ENCODE assay signal across 16 mouse cellular contexts in the genomic region with DNA sequence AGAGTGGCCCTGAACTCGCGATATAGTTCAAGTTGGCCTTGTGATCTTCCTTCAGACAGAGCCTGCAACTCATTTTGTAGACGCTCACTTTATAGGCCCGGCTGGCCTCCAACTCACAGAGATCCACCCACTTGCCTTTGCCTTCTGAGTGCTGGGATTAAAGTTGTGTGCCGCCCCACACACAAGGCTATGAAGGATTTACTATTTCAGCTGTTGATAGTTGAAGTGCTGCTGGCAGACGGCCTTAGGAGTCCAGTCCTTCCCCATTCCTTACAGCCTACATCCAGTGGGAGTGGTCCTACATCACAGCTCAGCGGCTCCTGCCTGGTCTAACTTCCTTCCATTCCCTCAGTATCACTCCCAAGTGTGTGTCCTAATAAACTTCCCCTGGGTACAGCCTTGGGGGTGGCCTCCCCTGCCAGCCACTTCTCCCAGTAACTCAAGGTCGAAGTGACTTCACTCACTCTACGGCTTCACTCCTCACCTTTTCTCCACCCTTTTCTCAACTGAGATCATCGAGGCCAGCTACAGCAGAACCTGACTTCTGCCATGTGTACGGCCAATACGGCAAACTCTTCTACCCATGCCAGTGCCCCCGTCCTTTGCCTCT. TPM values are rescaled to one million over a fixed set of nuclear protein-coding genes. Genes with fewer than 3 reads are reported as not detected.
DNase-seq lines count a peak whose midpoint lies in the region; ATAC-seq and TF ChIP-seq lines count a peak whose summit lies in the region.
"Had no signal": no experiment of that assay in that cellular context is flagged by ENCODE, and none has a peak within 500 bp of the region (broad histone marks: within the 10 kb centered on the region; RNA-seq: fewer than 3 reads in every experiment).

No protein-coding gene starts in this region.

- no peak overlapping the region for H3K4me2 ChIP-seq in lung, embryonic 14.5 days
- H3K4me2 ChIP-seq: embryonic facial prominence, embryonic 15.5 days; heart, embryonic 15.5 days had no signal

- ATAC-seq in lung, embryonic 14.5 days (ENCODE audit: insufficient read depth): no peak
- ATAC-seq: forebrain, embryonic 14.5 days; midbrain, embryonic 16.5 days had no signal

- H3K27ac ChIP-seq in lung, embryonic 14.5 days (ENCODE audit: low read depth): no peak overlapping the region
- H3K27ac ChIP-seq: embryonic facial prominence, embryonic 15.5 days; heart, embryonic 15.5 days had no signal

- 69% methylated on average over 13 of the region's 13 CpGs for WGBS in lung, embryonic 14.5 days

- H3K4me1 ChIP-seq in lung, embryonic 14.5 days (ENCODE audit: insufficient read depth): no peaks in the 10 kb centered on the region

- no peaks in the 10 kb centered on the region for H3K36me3 ChIP-seq in lung, embryonic 14.5 days (ENCODE audit: insufficient read depth)
- H3K36me3 ChIP-seq: embryonic facial prominence, embryonic 15.5 days; heart, embryonic 15.5 days had no signal

- H3K9ac ChIP-seq in lung, embryonic 14.5 days: no peak overlapping the region
- H3K9ac ChIP-seq: embryonic facial prominence, embryonic 15.5 days; heart, embryonic 15.5 days had no signal

- H3K27me3 ChIP-seq in lung, embryonic 14.5 days (ENCODE audit: insufficient read depth, low read length): peaks cover 16% of the 10 kb centered on the region

- no peak overlapping the region for H3K4me3 ChIP-seq in lung, embryonic 14.5 days (ENCODE audit: low read depth, low read length)
- H3K4me3 ChIP-seq: embryonic facial prominence, embryonic 15.5 days; heart, embryonic 15.5 days had no signal

- no peaks in the 10 kb centered on the region for H3K9me3 ChIP-seq in lung, embryonic 14.5 days (ENCODE audit: low read depth, low read length)
- H3K9me3 ChIP-seq: embryonic facial prominence, embryonic 15.5 days; heart, embryonic 15.5 days had no signal

- intact Hi-C loops in heart, postnatal 10 days (cut with DNase I): no loop called here
- intact Hi-C loops in heart, postnatal 25 days (cut with DNase I): no loop called here

- TF ChIP-seq CTCF in lung, embryonic 14.5 days (IDR thresholded peaks at IDR 0.05; ENCODE audit: low read depth): no peak

- DNase-seq in heart, postnatal 10 days: peak; percentile 53
- DNase-seq in heart, postnatal 25 days (ENCODE audit: low spot score): no peak
- DNase-seq in lung, embryonic 14.5 days: peak; percentile 39
- no peak for DNase-seq in lung, postnatal 14 days
- DNase-seq in adrenal gland, postnatal 36 days: peak; percentile 54 to 62
- peak; percentile 47 for DNase-seq in lung, postnatal 10 days
- no peak for DNase-seq in right cerebral cortex, postnatal 25 days
- DNase-seq: cerebellum, postnatal 36 days; thymus, postnatal 4 days had no signal

RNA-seq across cellular contexts. Expression of a gene that starts 3.5 kb away (rescaled TPM):
- total RNA-seq in heart, postnatal 10 days (2021): 10 to 100 TPM; 45.0 to 46.7 TPM
- 10 to 100 TPM; 52.6 to 56.9 TPM for total RNA-seq in heart, postnatal 25 days (2021)
- polyA plus RNA-seq in lung, embryonic 14.5 days (2014; fragmentation: Nextera tagmentation; extraction: Ambion mirVana): 17.8 and 21.6 TPM in 2 replicates
- 100 to 1,000 TPM in 1 of 2 experiments, 10 to 100 TPM in 1; 98.5 to 112 TPM for total RNA-seq in adrenal gland, postnatal 36 days (2021)

RNA-seq across cellular contexts. Expression of a gene that starts 6.5 kb away (rescaled TPM):
- total RNA-seq in heart, postnatal 10 days (2021): not detected
- total RNA-seq in heart, postnatal 25 days (2021): not detected
- polyA plus RNA-seq in lung, embryonic 14.5 days (2014; fragmentation: Nextera tagmentation; extraction: Ambion mirVana): not detected in 2 replicates
- total RNA-seq in adrenal gland, postnatal 36 days (2021): not detected
- total RNA-seq: left cerebral cortex, adult 18-20 months; liver, adult 2 months had no signal
- polyA plus RNA-seq: forebrain, embryonic 14.5 days; heart, embryonic 15.5 days; liver, adult 2 months; neural tube, embryonic 14.5 days had no signal

RNA-seq across cellular contexts. Expression of a gene that starts 40.4 kb away (rescaled TPM):
- total RNA-seq in heart, postnatal 10 days (2021): 10 to 100 TPM; 22.3 to 44.6 TPM
- 10 to 100 TPM; 13.6 to 14.6 TPM for total RNA-seq in heart, postnatal 25 days (2021)
- 20.6 and 22.9 TPM in 2 replicates for polyA plus RNA-seq in lung, embryonic 14.5 days (2014; fragmentation: Nextera tagmentation; extraction: Ambion mirVana)
- total RNA-seq in adrenal gland, postnatal 36 days (2021): 100 to 1,000 TPM; 138 to 150 TPM

Comparison
In these comparisons a context has a peak if more than half of its experiments do, and no peak if none do; other contexts are left out.
1. DNase-seq: peak in heart, postnatal 10 days (2 of 2), lung, embryonic 14.5 days (single experiment), adrenal gland, postnatal 36 days (2 of 2) and lung, postnatal 10 days (single experiment); none in heart, postnatal 25 days (single experiment), lung, postnatal 14 days (single experiment) and right cerebral cortex, postnatal 25 days (single experiment).